Mouse (Mus musculus) cerebral cortex, adult 2 months (tissue): ENCODE data around the gene Foxo6.

Experiments used
- WGBS: fragments of 180-500 bp; shearing (Covaris S2); methylation state at CpG from one replicate; pipeline ENCODE4 v1.1.7; 2018; 5-methylcytosine and 5-hydroxymethylcytosine counted together

The Foxo6 gene

DNA sequence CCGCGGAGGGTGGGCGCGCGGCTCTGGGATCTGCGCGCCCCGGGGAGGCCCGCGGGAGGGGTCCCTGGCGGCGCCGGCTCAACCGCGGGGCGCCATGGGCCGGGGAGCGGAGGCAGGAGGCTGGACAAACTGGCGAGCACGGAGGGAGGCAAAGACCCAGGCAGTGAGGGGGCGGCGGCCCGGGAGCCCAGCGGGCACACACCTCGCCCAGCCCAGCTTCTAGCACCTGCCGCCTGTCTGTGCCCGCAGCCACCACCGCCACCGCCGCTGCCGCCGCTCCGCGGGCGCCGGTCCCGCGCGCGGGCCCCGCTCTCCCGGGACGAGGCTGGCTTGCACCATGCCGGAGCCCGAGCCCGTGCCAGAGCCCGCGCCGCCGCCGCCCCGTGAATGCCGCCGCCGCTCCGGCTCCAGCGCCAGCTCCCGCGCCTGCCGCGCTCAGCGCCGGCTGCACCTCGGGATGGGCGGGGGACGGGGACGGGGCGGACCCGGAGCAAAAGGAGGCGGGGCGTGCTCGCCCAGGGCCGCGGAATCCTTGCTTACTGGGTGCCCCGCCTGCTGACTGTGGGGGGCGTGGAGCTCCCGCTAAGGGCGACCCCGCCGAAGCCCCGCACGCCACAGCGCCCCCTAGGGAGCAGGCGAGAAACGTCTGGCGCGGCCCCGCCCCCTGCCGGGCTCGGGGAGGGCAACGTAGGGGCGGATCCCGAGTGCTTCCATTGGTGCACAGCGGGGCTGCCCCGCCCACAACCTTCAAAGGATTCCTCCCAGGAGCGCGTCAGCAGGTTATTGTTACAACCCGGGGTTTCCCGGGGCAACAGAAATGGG lies at the start of gene Foxo6:
Foxo6 (minus strand) TSS at position 60 of the 822 bp plus-strand sequence.
- under 1% methylated on average over 88 of the region's 99 CpGs for WGBS

- WGBS = 96% methylated on average over 4 of the region's 4 CpGs
Observed at GRCm38 (mm10) chr4:120334316-120334715, 47.2 kb upstream of the Foxo6 start.

GRCm38 (mm10) chr4:120332934-120333421 lies 45.8 kb upstream of the Foxo6 start:
- WGBS = 52% methylated on average over 11 of the region's 11 CpGs

- WGBS = 62% methylated on average over 7 of the region's 7 CpGs
Observed at GRCm38 (mm10) chr4:120332405-120332933, 45.3 kb upstream of the Foxo6 start.

- WGBS = 83% methylated on average over 7 of the region's 7 CpGs
Observed at GRCm38 (mm10) chr4:120331992-120332391, 44.8 kb upstream of the Foxo6 start.

DNA sequence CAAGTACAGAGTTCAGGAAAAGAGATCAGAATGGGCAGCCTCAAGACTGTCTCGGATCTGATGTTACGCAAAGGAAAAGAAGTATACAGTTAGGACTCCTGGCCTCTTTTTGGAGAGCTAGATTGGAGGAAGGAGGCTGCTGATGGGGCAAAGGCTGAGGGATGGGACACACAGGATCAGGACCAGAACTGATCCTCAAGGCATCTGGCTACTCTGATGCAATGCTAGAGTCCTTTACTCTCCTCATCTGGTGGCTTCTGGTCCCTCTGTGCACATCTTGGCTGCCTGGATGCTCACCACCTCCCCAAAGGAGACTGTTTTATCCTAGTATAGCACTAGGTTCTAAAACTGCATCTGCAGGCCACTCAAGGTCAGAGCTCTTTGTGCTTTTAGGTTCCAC lies 44.4 kb upstream of the Foxo6 start:
- WGBS = 95% methylated on average over 2 of the region's 2 CpGs

DNA sequence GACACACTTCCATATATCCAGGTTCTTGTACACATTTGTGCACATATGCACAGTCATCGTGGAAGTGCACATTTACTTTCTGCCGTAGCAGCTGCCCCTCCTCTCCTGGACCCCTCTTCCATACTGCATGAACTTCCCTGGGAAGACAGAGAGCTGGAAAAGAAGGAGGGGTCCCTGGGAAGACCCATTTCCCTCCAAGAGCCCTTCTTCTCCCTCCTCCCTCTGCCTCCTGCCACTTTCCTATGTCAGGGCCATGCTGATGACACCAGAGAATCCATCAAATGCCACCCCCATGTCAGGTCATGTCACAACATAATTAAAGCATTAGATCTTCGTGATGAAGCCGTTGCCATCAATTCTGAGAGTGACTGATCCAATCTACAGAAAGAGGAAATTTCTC lies 38.6 kb upstream of the Foxo6 start:
- WGBS = 78% methylated on average over 4 of the region's 4 CpGs

GRCm38 (mm10) chr4:120325051-120325450 lies 37.9 kb upstream of the Foxo6 start:
- WGBS = 91% methylated on average over 6 of the region's 6 CpGs

GRCm38 (mm10) chr4:120323858-120324257 lies 36.7 kb upstream of the Foxo6 start:
- WGBS = 91% methylated on average over 1 of the region's 1 CpGs

GRCm38 (mm10) chr4:120323198-120323597 lies 36.0 kb upstream of the Foxo6 start:
- 50% methylated on average over 6 of the region's 6 CpGs for WGBS

DNA sequence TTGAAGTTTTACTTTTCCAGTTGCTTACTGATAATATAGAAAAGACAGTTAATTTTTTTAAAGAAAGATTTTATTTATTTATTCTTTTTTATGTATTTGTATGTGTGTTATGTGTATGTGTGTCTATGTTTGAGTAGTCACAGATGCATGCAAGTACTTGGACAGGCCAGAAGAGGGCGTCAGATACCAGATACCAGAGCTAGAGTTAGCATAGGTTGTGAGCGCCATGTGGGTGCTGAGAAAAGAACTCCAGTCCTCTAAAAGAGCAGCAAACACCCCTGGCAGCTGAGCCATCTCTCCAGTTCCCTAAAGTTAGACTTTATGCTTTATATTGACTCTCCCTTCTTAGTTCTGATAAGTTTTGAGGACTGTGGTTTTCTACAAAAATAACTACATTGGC lies 30.4 kb upstream of the Foxo6 start:
- WGBS = 67% methylated on average over 2 of the region's 2 CpGs

DNA sequence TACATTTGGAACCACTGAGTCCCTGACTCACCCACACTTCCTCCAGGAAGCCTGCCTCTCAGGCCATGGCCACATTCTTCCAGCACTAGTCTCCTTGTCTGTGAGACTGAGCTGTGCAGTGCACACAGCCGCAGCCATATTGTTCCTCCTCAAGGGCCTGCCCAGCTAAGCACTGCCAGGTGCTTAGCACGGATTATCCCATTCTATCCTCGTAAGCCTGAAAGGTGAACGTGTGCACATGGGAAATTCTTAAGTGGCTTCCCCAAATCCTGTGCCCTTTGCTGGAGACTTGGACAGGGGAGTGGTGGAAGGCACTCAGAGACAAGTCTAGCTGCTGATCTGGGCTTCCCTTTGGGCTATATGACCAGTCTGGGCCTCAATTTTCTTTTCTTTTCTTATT lies 29.6 kb upstream of the Foxo6 start:
- WGBS = 91% methylated on average over 4 of the region's 4 CpGs

DNA sequence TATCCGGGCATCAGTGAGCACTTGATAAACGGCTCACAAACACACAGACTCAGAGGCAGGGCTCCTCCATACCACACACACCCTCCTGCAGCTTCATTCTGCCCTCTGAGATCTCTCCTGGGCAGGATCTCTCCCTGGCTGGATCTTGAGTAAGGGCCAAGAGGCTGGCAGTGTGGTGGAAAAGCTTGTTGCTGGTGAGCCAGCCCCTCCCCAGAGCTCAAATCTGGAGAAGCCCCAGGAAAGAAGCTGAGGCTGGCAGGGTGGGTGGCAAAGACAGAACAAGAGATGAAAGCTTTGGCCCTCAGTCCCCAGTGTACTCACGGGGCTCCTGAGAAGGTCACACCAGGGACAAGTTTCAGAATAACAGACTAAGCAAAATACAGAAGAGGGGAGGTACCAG lies 27.4 kb upstream of the Foxo6 start:
- WGBS = 58% methylated on average over 3 of the region's 3 CpGs

- WGBS = 77% methylated on average over 5 of the region's 5 CpGs
Observed at GRCm38 (mm10) chr4:120313309-120313708, 26.2 kb upstream of the Foxo6 start.

DNA sequence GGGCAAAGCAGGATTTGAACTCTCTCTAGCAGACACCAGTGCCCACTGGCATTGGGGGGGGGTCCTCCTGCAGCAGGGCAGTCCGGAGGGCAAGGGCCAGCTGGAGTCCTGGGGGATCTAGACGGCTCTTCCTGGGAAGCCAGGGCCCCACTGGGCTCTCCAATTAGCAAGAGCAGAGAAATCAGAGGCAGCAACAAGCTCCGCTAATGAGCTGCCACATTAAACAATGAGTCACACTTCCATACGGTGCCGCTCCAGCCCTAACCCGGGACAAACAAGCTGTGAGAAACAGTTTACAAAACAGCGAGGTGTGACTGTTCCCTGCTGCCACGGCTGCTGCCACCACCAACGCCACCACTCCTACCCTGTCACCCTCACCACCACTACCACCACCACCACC lies 17.4 kb upstream of the Foxo6 start:
- WGBS = 19% methylated on average over 9 of the region's 9 CpGs

DNA sequence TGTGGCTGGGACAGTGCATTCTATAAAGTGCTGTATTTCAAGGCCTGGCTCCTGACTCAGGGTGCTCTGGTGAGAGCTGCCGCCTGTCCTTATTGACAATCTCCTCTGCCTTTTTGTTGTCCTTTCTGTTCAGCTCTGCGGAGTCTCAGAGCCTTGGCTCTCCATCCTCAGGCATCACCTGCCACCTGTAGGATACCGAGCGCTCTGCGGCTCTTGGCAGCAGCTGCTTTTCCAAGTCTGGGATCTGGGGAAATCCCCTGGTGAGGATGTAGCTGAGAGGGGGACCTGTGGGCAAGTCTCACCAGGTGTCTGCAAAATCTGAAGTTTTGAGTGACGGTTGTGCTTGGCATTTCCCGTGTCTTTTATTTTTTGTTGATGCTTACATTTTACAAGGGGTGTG lies 12.1 kb upstream of the Foxo6 start:
- 73% methylated on average over 7 of the region's 7 CpGs for WGBS

DNA sequence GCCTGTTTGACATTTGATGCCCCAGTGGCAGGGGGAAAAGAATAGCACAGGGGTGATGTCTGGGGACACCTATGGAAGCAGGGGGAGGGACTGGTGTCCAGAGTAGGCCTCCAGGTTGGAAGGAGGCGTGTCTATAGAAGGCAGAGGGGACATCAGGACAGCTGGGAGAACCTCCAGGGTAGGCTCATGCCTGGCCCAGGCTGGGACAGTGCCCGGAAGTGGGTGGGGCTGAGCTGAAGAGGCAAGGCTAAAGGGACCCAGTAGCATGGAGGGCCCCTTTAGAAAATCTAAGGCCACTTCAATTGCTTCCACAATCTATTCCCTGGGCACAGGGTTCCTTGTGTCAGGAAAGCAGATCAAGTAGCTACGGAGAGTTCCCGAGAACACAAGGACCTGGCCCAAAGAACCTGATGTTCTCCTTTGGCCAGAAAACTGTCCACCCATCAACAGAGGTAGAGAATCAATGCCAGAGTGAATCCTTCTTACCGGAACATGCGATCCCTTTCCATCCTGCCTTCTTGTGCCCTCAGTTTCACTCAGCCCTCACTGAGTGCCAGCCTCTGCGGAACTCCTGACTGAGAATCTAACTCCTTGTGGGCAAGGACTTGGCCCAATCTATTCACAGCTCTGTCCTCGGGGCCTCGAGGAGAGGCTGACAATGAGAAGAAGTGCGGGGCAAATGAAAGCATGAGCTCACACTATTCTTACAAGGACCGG lies 4.1 kb upstream of the Foxo6 start:
- 81% methylated on average over 11 of the region's 11 CpGs for WGBS

DNA sequence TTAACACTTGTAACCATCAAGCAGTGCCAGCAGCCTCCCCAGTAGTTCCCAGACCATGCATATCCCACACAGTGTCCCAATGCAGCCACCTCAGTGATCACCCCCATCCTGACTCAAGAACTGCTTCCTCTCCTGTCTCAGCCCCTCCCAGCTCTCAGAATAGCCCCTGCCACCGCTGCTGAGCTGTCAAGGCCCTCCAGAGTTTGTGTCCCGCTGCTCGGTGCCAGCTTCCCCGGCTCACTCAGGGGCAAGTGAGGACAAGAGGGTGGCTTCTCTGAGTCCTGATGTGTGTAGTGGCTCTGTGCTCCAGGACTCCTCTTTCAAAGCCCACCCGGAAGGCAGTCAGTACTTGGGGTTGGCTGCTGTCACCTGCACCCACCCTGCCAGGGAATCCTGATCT lies 3.3 kb upstream of the Foxo6 start:
- 31% methylated on average over 5 of the region's 5 CpGs for WGBS

DNA sequence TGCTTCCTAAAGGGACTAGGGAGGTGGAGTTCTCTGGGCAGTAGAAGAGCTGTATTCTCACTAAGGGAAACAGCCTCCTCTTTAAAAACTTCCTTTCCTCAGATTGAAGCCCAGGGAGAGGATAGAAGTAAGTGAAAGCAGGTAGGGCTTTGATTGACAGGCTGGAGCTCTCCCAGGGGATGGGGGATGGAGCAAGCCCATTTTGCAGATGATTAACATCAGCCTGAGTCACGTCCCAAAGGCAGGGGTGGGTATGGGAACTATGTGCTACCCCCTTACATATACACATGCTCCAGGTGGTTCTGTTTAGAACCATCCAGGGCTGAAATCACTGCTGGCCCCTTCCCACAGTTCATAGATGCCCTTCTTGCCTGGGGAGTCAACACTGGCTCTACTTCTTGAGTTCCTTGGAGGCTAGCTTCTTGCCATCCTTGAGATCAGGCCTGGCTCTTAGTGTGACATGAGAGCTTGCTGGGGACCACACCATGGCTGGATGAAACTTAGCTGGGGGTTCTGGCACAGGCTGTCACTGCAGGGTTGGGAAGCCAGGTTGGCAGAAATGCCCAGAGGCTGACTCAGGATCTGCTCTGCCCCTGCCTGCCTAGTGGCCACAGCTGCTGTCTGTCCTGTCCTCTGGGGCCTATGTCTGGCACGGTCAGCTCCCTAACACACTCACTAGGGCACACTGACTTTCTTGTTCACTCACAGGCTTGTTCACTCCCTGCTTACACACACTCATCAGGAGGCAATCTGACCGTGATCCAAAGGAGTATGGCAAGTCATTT lies 2.2 kb upstream of the Foxo6 start:
- 63% methylated on average over 3 of the region's 3 CpGs for WGBS

GRCm38 (mm10) chr4:120286761-120287241 lies 348 bp downstream of the Foxo6 start:
- WGBS = under 1% methylated on average over 53 of the region's 53 CpGs

DNA sequence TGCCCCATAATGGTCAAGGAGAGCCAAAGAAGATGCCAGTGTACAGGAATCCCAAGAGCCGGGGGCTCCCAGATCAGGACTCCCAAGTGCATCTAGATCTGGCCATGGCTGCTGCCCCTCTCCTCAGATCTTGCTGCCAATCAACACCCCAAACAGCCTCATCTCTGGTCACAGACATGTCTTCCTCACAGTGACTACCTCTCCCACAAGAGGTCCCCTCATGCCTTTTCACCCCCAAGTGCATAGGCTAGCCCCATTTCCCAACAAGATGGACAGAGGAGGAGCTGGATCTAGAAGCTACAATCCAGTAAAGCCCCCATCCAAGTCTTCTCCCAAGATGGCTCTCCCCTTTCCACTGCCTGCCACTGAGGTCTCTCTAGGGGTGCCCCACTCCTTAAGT lies 1.4 kb downstream of the Foxo6 start:
- 69% methylated on average over 1 of the region's 1 CpGs for WGBS

DNA sequence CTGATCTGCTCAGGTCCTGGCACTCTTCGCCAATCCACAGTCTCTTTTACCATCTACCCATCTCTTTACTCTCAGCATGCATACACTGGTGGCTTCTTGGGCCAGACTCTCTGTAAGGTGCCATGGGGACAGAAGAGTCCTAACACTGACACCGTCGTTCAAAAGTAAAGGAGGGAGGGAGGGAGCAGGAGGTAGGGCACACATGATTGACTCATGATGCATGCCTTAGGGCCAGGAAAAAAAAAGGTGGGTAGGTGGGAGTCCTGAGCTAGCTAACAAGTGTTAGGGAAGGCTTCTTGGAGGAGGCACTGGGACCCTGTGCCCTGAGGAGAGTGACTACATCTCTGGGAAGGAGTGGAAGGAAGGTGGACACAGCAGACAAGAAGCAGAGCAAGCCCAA lies 1.9 kb downstream of the Foxo6 start:
- 60% methylated on average over 3 of the region's 3 CpGs for WGBS
